Mouse (Mus musculus) kidney, adult 2 months (tissue): ENCODE data around the gene Aftph. TPM values are rescaled to one million over a fixed set of nuclear protein-coding genes. Genes with fewer than 3 reads are reported as not detected.
A peak's percentile ranks its signal among the peaks of the same experiment; 100 is the strongest.

Experiments used
- DNase-seq: peaks from one replicate; pipeline ENCODE4 v3.0.0; 2021
- H3K27ac ChIP-seq: fragments of 200-500 bp; 2 replicates; pipeline ENCODE4 v1.5.1; 2012; ENCODE audit warnings: low read depth, low read length, control low read depth, inconsistent platforms; ENCODE audit not compliant: insufficient read depth
- H3K27me3 ChIP-seq: fragments of 200-500 bp; replicated peaks from 2 replicates; pipeline ENCODE4 v1.6.1; 2012; ENCODE audit warnings: mild to moderate bottlenecking, moderate library complexity, low read length, inconsistent platforms; ENCODE audit not compliant: control insufficient read depth, insufficient read depth
- H3K36me3 ChIP-seq: fragments of 200-500 bp; 2 replicates; pipeline ENCODE4 v1.6.1; 2012; ENCODE audit warnings: mild to moderate bottlenecking, moderate library complexity, low read length, inconsistent platforms; ENCODE audit not compliant: control insufficient read depth, insufficient read depth
- H3K4me1 ChIP-seq: fragments of 200-500 bp; 2 replicates; pipeline ENCODE4 v1.6.1; 2011; ENCODE audit warnings: low read length; ENCODE audit not compliant: control insufficient read depth, insufficient read depth
- H3K4me3 ChIP-seq: fragments of 200-500 bp; 2 replicates; pipeline ENCODE4 v1.5.1; 2011; ENCODE audit warnings: mild to moderate bottlenecking, low read depth, low read length, control low read depth; ENCODE audit not compliant: insufficient read depth
- CTCF ChIP-seq: fragments of 200-500 bp; conservative IDR thresholded peaks from 2 replicates; pipeline ENCODE4 v1.5.1; 2011; ENCODE audit warnings: low read depth, mild to moderate bottlenecking, control low read depth, low read length, moderate library complexity, mixed read lengths; ENCODE audit not compliant: insufficient read depth, insufficient read length
- POLR2A ChIP-seq: fragments of 200-500 bp; IDR thresholded peaks from one replicate; pipeline ENCODE4 v1.6.1; 2011; ENCODE audit warnings: low read depth, low read length, control low read depth
- WGBS: fragments of 180-500 bp; shearing (Covaris S2); methylation state at CpG from one replicate; pipeline ENCODE4 v1.1.7; 2018; 5-methylcytosine and 5-hydroxymethylcytosine counted together
- polyA plus RNA-seq: library from polyadenylated mRNA; depleted of rRNA; stranded (reverse); fragments of >200 nt; gene quantifications from 2 replicates; pipeline ENCODE4 v1.2.3, GENCODE M21; 2012; rRNA removed

The Aftph gene
- polyA plus RNA-seq, 1 experiment, result 72.8 TPM

DNA sequence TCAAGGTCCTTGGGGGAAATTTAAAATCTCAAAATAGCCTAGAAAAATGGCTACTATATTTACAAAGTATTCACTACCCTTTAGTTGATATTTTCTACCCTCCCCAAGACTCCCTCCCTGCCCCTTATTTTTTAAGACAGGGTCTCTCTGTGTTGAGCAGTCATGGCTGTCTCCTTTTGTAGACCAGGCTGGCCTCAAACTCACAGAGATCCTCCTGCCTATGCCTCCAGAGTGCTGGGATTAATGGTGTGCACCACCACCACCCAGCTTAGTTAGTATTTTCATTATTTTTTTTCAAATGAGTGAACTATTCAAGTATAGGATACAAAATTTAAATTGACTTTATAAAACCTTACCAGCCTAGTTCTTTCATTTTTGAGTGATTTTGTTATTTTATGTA is 104.3 kb downstream of the Aftph start:
- no peaks in the 10 kb centered on the region for H3K27me3 ChIP-seq
- TF ChIP-seq POLR2A, result no peak
- no peak for TF ChIP-seq CTCF
- peaks cover 31% of the 10 kb centered on the region for H3K4me1 ChIP-seq
- H3K4me3 ChIP-seq, result no peak overlapping the region
- H3K27ac ChIP-seq, result no peak overlapping the region
- DNase-seq, result no peak
- H3K36me3 ChIP-seq, result no peaks in the 10 kb centered on the region

- Histone ChIP-seq H3K27me3 (no peaks in the 10 kb centered on the region), H3K27ac (0 out of 2 replicates have a peak overlapping the region, but pooled peaks have one; percentile 1), H3K4me3 (no peak overlapping the region), H3K36me3 (no peaks in the 10 kb centered on the region), H3K4me1 (peaks cover 31% of the 10 kb centered on the region)
- no peak for TF ChIP-seq CTCF
- no peak for TF ChIP-seq POLR2A
- peak; percentile 61 for DNase-seq
- 37% methylated on average over 4 of the region's 4 CpGs for WGBS
Measured at GRCm38 (mm10) chr11:20636114-20636513, 105.3 kb downstream of the Aftph start.

DNA sequence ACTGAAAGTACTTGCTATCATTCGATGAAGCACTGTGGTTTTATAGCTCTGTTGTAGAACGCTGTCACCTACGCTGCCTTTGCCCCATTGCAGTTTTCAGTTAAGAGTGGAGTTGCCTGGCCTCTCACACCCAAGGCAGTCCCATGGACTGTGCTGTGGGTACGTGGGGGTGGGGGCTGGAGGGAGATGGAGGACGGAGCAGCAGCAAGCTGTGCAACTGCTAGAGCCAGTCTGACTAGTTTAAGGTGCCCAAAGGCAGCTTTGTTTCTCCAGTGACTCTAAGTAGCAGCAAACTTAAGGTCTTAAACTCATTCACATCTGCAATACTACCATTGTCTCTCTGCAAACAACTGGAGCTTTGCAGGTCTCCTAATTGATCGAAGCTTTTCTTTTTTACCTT is 105.7 kb downstream of the Aftph start:
- TF ChIP-seq CTCF (no peak), POLR2A (no peak)
- 35% methylated on average over 6 of the region's 6 CpGs for WGBS
- H3K27me3 ChIP-seq, result no peaks in the 10 kb centered on the region
- no peak overlapping the region for H3K4me3 ChIP-seq
- DNase-seq, result peak; percentile 62
- no peaks in the 10 kb centered on the region for H3K36me3 ChIP-seq
- H3K27ac ChIP-seq, result peak overlapping the region; percentile 34
- peaks cover 31% of the 10 kb centered on the region for H3K4me1 ChIP-seq

Other genes starting within 250 kb of the Aftph start
- gene Sertad2, start 198.3 kb downstream of the Aftph start, polyA plus RNA-seq, result 24.9 and 33.6 TPM in 2 replicates
- 6.2 and 8.5 TPM in 2 replicates for gene Lgalsl, start 89.5 kb upstream of the Aftph start, polyA plus RNA-seq